Comparison of ENCODE assay signal across 27 mouse cellular contexts in the genomic region with DNA sequence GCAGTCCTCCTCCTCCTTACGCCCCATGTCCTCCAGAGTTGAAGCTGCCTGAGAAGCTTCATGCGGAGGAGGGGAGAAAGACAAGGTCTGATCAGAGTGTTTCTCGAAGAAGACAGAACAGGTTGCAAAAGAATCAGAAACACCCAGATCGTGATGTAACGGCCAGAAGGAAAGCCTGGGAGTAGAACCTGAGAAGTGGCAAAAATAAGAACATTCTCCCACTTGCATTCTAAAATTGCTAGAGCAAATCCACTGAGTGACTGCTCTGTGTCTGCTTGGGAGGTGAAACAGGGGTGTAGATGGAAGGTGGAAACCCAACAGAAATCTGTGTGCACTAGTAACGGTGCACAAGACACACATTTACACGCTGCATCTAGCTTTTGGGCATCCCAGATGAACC. TPM values are rescaled to one million over a fixed set of nuclear protein-coding genes. Genes with fewer than 3 reads are reported as not detected.
"Had no signal": no experiment of that assay in that cellular context is flagged by ENCODE, and none has a peak within 500 bp of the region (broad histone marks: within the 10 kb centered on the region; RNA-seq: fewer than 3 reads in every experiment).

No protein-coding gene starts in this region.

- H3K9me3 ChIP-seq: heart, embryonic 10.5 days; heart, embryonic 12.5 days; intestine, embryonic 15.5 days; limb, embryonic 10.5 days; limb, embryonic 12.5 days; liver, embryonic 13.5 days; liver, embryonic 15.5 days had no signal

- H3K36me3 ChIP-seq: heart, embryonic 12.5 days; intestine, embryonic 15.5 days; limb, embryonic 10.5 days; liver, embryonic 13.5 days; liver, embryonic 15.5 days had no signal

- DNase-seq: gastrocnemius, adult 2 months; gastrocnemius, postnatal 10 days; gastrocnemius, postnatal 25 days; heart, adult 18-20 months; heart, postnatal 10 days; heart, postnatal 4 days; kidney, adult 18-20 months; kidney, adult 8-10 months; kidney, postnatal 10 days; kidney, postnatal 36 days; layer of hippocampus, adult 9-11 months; layer of hippocampus, postnatal 36 days; liver; liver, embryonic 13.5 days; liver, postnatal 0 days had no signal

- H3K9ac ChIP-seq: heart, embryonic 12.5 days; hindbrain, embryonic 14.5 days; intestine, embryonic 15.5 days; limb, embryonic 12.5 days; liver, embryonic 13.5 days; liver, embryonic 15.5 days; liver, postnatal 0 days had no signal

- H3K4me3 ChIP-seq: gastrocnemius, adult 2 months; heart, embryonic 10.5 days; heart, embryonic 12.5 days; intestine, embryonic 15.5 days; left cerebral cortex, adult 2 months; limb, embryonic 10.5 days; limb, embryonic 12.5 days; liver, embryonic 13.5 days; liver, embryonic 15.5 days had no signal

- ATAC-seq: hindbrain, embryonic 16.5 days; inflammation-experienced regulatory T-cells, adult 6 months; intestine, embryonic 15.5 days; intestine, postnatal 0 days; liver, postnatal 0 days had no signal

- H3K4me2 ChIP-seq: heart, embryonic 12.5 days; hindbrain, embryonic 14.5 days; intestine, embryonic 15.5 days; limb, embryonic 12.5 days; liver, embryonic 11.5 days; liver, embryonic 13.5 days; liver, embryonic 15.5 days had no signal

- H3K27me3 ChIP-seq: heart, embryonic 12.5 days; intestine, embryonic 15.5 days; limb, embryonic 12.5 days; liver, embryonic 13.5 days; liver, embryonic 15.5 days had no signal

- H3K4me1 ChIP-seq: intestine, embryonic 15.5 days; liver, embryonic 13.5 days; liver, embryonic 15.5 days had no signal

- H3K27ac ChIP-seq: gastrocnemius, adult 2 months; heart, embryonic 10.5 days; hindbrain, embryonic 14.5 days; intestine, embryonic 15.5 days; limb, embryonic 10.5 days; limb, embryonic 12.5 days; liver, embryonic 13.5 days; liver, embryonic 15.5 days had no signal

RNA-seq across cellular contexts. Expression of gene Camk1g, which starts 8.0 kb away (rescaled TPM):
- polyA plus RNA-seq: inflammation-experienced regulatory T-cells, adult 6 months had no signal
